Mouse (Mus musculus) embryonic facial prominence, embryonic 15.5 days (tissue): ENCODE measurements around the gene Nanos3. TPM values are rescaled to one million over a fixed set of nuclear protein-coding genes. Genes with fewer than 3 reads are reported as not detected.

Source experiments
- ATAC-seq: fragments of 200-750 bp; cut with Nextera tagmentation; 2 replicates; pipeline ENCODE4 v1.8.0; 2017; ENCODE audit warnings: low read depth, moderate TSS enrichment; ENCODE audit not compliant: insufficient number of reproducible peaks, low FRiP score, low TSS enrichment
- H3K27ac ChIP-seq: fragments of 300-500 bp; sonication (generic); replicated peaks from 2 replicates; pipeline ENCODE4 v1.5.1; 2015; ENCODE audit warnings: mild to moderate bottlenecking, inconsistent platforms
- H3K27me3 ChIP-seq: fragments of 300-500 bp; sonication (generic); 2 replicates; pipeline ENCODE4 v1.6.1; 2015; ENCODE audit warnings: inconsistent platforms
- H3K36me3 ChIP-seq: fragments of 300-500 bp; sonication (generic); 2 replicates; pipeline ENCODE4 v1.6.1; 2015; ENCODE audit warnings: mild to moderate bottlenecking, inconsistent platforms
- H3K4me1 ChIP-seq: fragments of 300-500 bp; sonication (generic); 2 replicates; pipeline ENCODE4 v1.6.1; 2015; ENCODE audit warnings: inconsistent platforms
- H3K4me2 ChIP-seq: fragments of 300-500 bp; sonication (generic); replicated peaks from 2 replicates; pipeline ENCODE4 v1.6.1; 2015; ENCODE audit warnings: mild to moderate bottlenecking, inconsistent platforms
- H3K4me3 ChIP-seq: fragments of 300-500 bp; sonication (generic); replicated peaks from 2 replicates; pipeline ENCODE4 v1.5.1; 2015; ENCODE audit warnings: mild to moderate bottlenecking, inconsistent platforms
- H3K9ac ChIP-seq: fragments of 300-500 bp; sonication (generic); 2 replicates; pipeline ENCODE4 v1.6.1; 2015; ENCODE audit warnings: inconsistent platforms
- H3K9me3 ChIP-seq: fragments of 300-500 bp; sonication (generic); replicated peaks from 2 replicates; pipeline ENCODE4 v1.6.1; 2016; ENCODE audit warnings: inconsistent platforms
- WGBS: fragments of 180-500 bp; shearing (Covaris S2); methylation state at CpG from one replicate; pipeline ENCODE4 v1.1.7; 2015; 5-methylcytosine and 5-hydroxymethylcytosine counted together
- polyA plus RNA-seq: library from polyadenylated mRNA; unstranded; fragments of >200 nt; fragmentation: Nextera tagmentation; extraction: Ambion mirVana; gene quantifications from 2 replicates; pipeline ENCODE4 v1.2.1, GENCODE M21; 2015

The Nanos3 gene
- polyA plus RNA-seq, 1 experiment from 2014 or later: 4.0 TPM

- Histone ChIP-seq H3K4me1 (peaks cover 50% of the 10 kb centered on the region), H3K9me3 (no peaks in the 10 kb centered on the region), H3K4me3 (no peak overlapping the region), H3K9ac (no peak overlapping the region), H3K36me3 (peaks cover 78% of the 10 kb centered on the region), H3K27ac (no peak overlapping the region; the same call in 1 of the 2 replicates), H3K27me3 (no peaks in the 10 kb centered on the region), H3K4me2 (no peak overlapping the region)
- no peak for ATAC-seq
- 62% methylated on average over 34 of the region's 34 CpGs for WGBS
Observed at GRCm38 (mm10) chr8:84210167-84210791, 25.3 kb upstream of the Nanos3 start.

- H3K27me3 ChIP-seq: no peaks in the 10 kb centered on the region
Observed at GRCm38 (mm10) chr8:84208381-84209380, 23.7 kb upstream of the Nanos3 start.

DNA sequence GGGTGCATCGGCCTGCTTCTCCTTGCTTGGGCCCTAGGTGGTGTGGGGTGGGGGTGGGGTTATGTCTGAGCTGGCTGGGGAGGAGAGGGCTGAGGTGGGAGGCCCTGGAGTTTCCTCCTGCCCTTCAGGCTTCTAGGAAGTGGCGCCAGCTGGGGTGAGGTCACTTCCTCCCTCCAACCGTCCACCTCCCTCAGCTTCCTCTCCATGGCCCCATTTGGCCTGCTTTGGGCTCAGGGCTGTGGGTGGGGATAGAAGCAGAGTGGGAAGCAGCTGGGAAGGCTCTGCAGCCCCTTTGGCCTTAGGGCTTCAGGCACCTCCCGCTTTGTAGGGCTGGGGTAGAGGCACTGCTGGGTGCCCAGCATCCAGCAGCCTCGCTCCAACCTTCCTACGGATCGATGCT is 22.8 kb upstream of the Nanos3 start:
- H3K36me3 ChIP-seq: peaks cover 60% of the 10 kb centered on the region

More at GRCm38 (mm10) chr8:84208381-84209380, 23.7 kb upstream of the Nanos3 start:
- peak overlapping the region; percentile 81 for H3K27ac ChIP-seq
- no peak overlapping the region for H3K4me2 ChIP-seq
- peaks cover 65% of the 10 kb centered on the region for H3K4me1 ChIP-seq
- H3K9ac ChIP-seq: no peak overlapping the region
- H3K36me3 ChIP-seq: peaks cover 69% of the 10 kb centered on the region
- ATAC-seq: no peak
- WGBS: 37% methylated on average over 17 of the region's 17 CpGs
- H3K4me3 ChIP-seq: no peak overlapping the region
- H3K9me3 ChIP-seq: no peaks in the 10 kb centered on the region

GRCm38 (mm10) chr8:84206666-84207065 is 21.6 kb upstream of the Nanos3 start:
- ATAC-seq: no peak

More for the DNA sequence above, 22.8 kb upstream of the Nanos3 start:
- Histone ChIP-seq H3K4me2 (no peak overlapping the region), H3K27me3 (no peaks in the 10 kb centered on the region), H3K4me1 (peaks cover 74% of the 10 kb centered on the region), H3K27ac (peak overlapping the region; percentile 81), H3K4me3 (no peak overlapping the region), H3K9ac (no peak overlapping the region), H3K9me3 (no peaks in the 10 kb centered on the region)
- ATAC-seq: no peak
- 52% methylated on average over 7 of the region's 7 CpGs for WGBS

DNA sequence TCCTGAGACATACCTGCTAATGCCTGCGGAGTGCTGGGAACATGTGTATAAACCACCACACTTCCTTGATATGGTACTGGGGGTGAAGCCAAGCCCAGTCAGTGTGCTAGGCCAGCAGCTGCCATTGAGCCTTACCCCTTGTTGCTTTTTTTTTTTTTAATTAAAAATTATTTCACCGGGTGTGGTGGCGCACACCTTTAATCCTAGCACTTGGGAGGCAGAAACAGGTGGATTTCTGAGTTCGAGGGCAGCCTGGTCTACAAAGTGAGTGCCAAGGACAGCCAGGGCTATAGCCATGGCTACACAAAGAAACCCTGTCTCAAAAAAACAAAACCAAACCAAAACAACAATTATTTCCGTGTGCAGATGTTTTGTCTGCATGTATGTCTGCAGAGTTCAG is 20.1 kb upstream of the Nanos3 start:
- 88% methylated on average over 5 of the region's 5 CpGs for WGBS
- Histone ChIP-seq H3K36me3 (peaks cover 42% of the 10 kb centered on the region), H3K27ac (no peak overlapping the region), H3K4me3 (no peak overlapping the region), H3K4me2 (no peak overlapping the region), H3K9me3 (no peaks in the 10 kb centered on the region), H3K4me1 (peaks cover 91% of the 10 kb centered on the region), H3K27me3 (no peaks in the 10 kb centered on the region), H3K9ac (no peak overlapping the region)
- no peak for ATAC-seq

More at GRCm38 (mm10) chr8:84206666-84207065, 21.6 kb upstream of the Nanos3 start:
- WGBS: 86% methylated on average over 3 of the region's 3 CpGs
- Histone ChIP-seq H3K9ac (no peak overlapping the region), H3K27ac (peak overlapping the region; percentile 81; the same call in 1 of the 2 replicates), H3K27me3 (no peaks in the 10 kb centered on the region), H3K4me1 (peaks cover 85% of the 10 kb centered on the region), H3K9me3 (no peaks in the 10 kb centered on the region), H3K36me3 (peaks cover 54% of the 10 kb centered on the region), H3K4me3 (no peak overlapping the region), H3K4me2 (no peak overlapping the region)

- peak overlapping the region; percentile 92 for H3K4me2 ChIP-seq
- 39% methylated on average over 13 of the region's 13 CpGs for WGBS
- H3K27me3 ChIP-seq: no peaks in the 10 kb centered on the region
- peak overlapping the region; percentile 81 for H3K4me3 ChIP-seq
- H3K9me3 ChIP-seq: no peaks in the 10 kb centered on the region
- peak overlapping the region; percentile 47 for H3K9ac ChIP-seq
- peak; percentile 0; the same call in 1 of the 2 replicates for ATAC-seq
- H3K4me1 ChIP-seq: peaks cover 91% of the 10 kb centered on the region
- H3K36me3 ChIP-seq: peaks cover 33% of the 10 kb centered on the region
- H3K27ac ChIP-seq: peak overlapping the region; percentile 98
Observed at GRCm38 (mm10) chr8:84203975-84204772, 19.2 kb upstream of the Nanos3 start.

DNA sequence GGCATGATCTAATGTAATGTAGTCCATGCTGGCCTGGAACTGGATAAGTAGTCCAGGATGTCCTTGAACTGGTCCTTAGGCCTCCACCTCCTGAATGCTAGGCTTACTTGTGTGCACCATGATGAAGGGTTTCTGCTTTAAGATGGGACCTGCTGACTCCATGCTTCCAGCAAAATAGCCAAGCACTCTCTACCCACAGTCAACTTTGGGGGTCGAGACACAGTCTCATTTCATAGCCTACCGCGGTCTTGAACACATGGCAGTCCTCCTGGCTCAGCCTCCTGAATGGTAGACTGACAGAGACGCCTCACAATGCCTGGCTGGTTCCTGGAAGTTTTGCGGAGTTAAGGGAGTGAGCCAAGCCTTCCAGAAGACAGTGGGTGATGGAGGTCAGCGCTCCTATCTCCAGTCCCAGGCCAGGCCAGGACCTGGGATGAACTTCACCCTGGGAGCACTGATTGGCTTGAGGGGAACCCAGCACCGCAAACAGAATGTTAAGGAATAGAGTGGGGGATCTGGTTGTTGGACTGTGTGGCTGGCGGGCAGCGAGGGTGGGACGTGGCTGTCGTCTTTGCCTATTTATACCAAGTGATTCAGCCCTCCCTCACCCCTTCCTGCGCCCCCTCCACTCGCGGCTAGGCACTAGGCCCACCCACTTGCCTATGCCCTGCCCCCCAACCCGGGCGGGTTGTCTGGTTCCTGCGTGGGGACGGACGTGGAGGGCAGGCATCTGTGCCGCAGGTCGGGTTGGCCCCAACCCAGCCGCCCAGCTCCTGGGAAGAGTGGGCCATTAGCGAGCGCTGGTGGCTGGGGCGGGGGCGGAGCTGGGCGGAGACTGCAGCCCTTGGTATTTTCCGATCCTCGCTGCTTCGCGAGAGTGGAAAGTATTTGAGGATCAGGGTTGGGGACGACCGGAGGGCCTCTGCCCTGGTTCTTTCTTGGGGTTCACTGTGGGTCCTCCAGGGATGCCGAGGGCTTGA is 18.2 kb upstream of the Nanos3 start:
- peak overlapping the region; percentile 92 for H3K4me2 ChIP-seq
- ATAC-seq: peak; percentile 72
- peak overlapping the region; percentile 98 for H3K27ac ChIP-seq
- peaks cover 24% of the 10 kb centered on the region for H3K36me3 ChIP-seq
- WGBS: 7% methylated on average over 34 of the region's 34 CpGs
- H3K9me3 ChIP-seq: no peaks in the 10 kb centered on the region
- H3K27me3 ChIP-seq: no peaks in the 10 kb centered on the region
- peak overlapping the region; percentile 81 for H3K4me3 ChIP-seq
- H3K9ac ChIP-seq: peak overlapping the region; percentile 47
- H3K4me1 ChIP-seq: peaks cover 91% of the 10 kb centered on the region

DNA sequence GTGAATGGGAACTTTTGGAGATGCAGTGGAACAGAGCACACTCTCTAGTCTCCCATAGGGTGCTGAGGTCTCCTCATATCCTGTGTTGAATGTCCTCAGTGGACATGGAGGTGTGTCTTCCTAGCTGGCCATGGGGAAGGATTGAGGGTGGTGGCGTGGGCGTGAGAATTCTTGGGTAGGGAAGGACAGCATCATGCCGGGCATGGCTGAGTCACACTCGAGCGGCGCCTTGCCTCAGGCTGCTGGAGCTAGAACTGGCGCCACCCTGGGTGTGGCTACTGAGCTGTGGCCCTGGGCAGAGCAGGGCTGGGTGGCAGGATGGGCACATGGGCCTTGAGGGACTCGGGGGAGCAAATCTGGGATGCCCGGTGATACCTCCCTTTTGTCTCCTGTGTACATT is 17.4 kb upstream of the Nanos3 start:
- Histone ChIP-seq H3K36me3 (peaks cover 20% of the 10 kb centered on the region), H3K4me1 (peaks cover 91% of the 10 kb centered on the region), H3K4me3 (peak overlapping the region; percentile 81), H3K27me3 (no peaks in the 10 kb centered on the region), H3K9me3 (no peaks in the 10 kb centered on the region), H3K9ac (peak overlapping the region; percentile 47), H3K4me2 (peak overlapping the region; percentile 92), H3K27ac (peak overlapping the region; percentile 98)
- 47% methylated on average over 9 of the region's 9 CpGs for WGBS
- ATAC-seq: no peak

DNA sequence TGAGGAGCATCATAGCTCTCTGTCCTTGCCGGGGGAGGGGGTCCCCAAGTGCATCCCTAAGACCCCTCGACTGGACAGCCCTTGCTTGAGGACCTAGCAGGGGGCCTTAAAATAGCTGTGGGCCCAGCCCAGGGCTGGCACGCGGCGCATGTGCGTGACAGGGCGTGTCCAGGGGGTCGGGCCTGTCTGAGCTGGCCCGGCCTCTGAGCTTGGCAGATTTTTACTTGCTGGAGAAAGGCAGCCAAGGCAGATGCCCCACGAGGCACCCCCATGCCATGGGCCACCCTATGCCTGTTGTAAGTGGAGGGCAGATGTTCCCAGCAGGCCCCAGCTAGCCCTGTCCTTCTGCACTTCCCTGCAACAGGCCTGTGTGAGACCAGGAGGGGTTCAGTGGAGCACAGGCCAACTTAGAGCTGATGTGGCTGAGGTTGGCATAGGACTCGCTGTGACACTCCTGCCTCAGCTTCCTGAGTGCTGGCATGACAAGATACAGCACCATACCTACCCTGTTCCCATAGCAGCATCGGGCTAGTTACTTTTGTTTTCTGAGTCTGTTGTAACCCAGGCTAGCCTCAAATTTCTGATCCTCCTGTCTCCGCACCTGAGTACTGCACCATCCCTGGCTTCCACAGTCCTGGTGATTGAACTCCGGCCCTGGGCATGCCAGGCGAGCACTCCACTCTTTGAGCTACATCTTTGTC is 16.7 kb upstream of the Nanos3 start:
- peaks cover 20% of the 10 kb centered on the region for H3K36me3 ChIP-seq
- ATAC-seq: no peak
- H3K9ac ChIP-seq: peak overlapping the region; percentile 92
- WGBS: 33% methylated on average over 15 of the region's 15 CpGs
- peak overlapping the region; percentile 92 for H3K4me2 ChIP-seq
- peak overlapping the region; percentile 98 for H3K27ac ChIP-seq
- no peaks in the 10 kb centered on the region for H3K9me3 ChIP-seq
- no peaks in the 10 kb centered on the region for H3K27me3 ChIP-seq
- peak overlapping the region; percentile 81 for H3K4me3 ChIP-seq
- peaks cover 87% of the 10 kb centered on the region for H3K4me1 ChIP-seq
